9 mouse cellular contexts compared by ENCODE assay signal in the genomic region with DNA sequence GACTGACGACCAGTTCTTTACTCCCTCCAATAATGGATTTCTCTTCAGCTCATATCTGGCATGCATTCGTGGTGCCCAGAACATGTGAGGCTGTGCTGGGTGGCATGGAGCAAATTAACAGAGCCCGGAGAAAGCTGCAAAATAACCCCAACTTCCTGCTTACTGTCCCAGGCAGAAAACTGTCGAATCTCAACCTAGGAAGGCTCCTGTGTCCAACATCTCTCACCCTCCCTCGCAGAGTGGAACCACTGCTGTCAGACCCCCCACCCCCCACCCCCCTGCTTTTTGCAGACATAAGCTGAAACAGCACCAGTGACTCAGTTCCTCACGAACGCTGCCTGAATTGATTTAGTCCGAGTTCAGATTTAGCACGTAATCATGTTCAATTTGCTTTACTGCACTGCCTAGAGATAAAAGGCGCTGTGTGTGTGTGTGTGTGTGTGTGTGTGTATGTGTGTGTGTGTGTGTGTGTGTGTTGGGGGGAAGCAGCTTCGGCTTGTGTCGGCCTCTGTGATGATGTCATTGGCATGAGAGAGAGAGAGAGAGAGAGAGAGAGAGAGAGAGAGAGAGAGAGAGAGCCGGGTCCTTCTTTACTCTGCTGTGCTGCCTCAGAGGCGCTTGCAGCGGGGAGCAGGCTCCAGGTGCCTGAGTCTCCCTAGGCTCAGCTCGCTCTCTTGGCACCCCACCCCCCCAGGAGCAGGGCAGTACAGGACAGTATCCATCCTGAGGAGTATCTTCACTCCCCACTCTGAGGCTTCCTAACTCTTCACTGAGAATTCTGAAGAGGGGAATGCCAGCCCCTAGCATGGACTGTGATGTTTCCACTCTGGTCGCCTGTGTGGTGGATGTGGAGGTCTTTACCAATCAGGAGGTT.
DNase-seq lines count a peak whose midpoint lies in the region; ATAC-seq and TF ChIP-seq lines count a peak whose summit lies in the region.
"Had no signal": no experiment of that assay in that cellular context is flagged by ENCODE, and none has a peak within 500 bp of the region (broad histone marks: within the 10 kb centered on the region; RNA-seq: fewer than 3 reads in every experiment).

No protein-coding gene starts in this region.

- peak; percentile 27 for DNase-seq in lung, embryonic 14.5 days
- no peak for DNase-seq in lung, postnatal 4 days
- peak; percentile 38 to 41 for DNase-seq in cerebellum, postnatal 36 days
- DNase-seq in heart, postnatal 0 days (ENCODE audit: low spot score), result no peak
- peak; percentile 53 for DNase-seq in right cerebral cortex, postnatal 4 days
- DNase-seq in ovary, postnatal 10 days (ENCODE audit: low spot score), result no peak
- DNase-seq in thymus, adult 2 months, result no peak
- DNase-seq: liver, embryonic 13.5 days had no signal

- H3K4me1 ChIP-seq in lung, embryonic 14.5 days (ENCODE audit: insufficient read depth), result no peaks in the 10 kb centered on the region
- peaks cover 28% of the 10 kb centered on the region for H3K4me1 ChIP-seq in heart, postnatal 0 days (ENCODE audit: control insufficient read depth, insufficient read depth)
- peaks cover 12% of the 10 kb centered on the region for H3K4me1 ChIP-seq in limb, embryonic 13.5 days
- no peaks in the 10 kb centered on the region for H3K4me1 ChIP-seq in thymus, adult 2 months (replicated peaks; ENCODE audit: control insufficient read depth, insufficient read depth, low read length)
- H3K4me1 ChIP-seq: liver, embryonic 13.5 days had no signal

- no peaks in the 10 kb centered on the region for H3K9me3 ChIP-seq in lung, embryonic 14.5 days (ENCODE audit: low read depth, low read length)
- H3K9me3 ChIP-seq in heart, postnatal 0 days (replicated peaks; ENCODE audit: control insufficient read depth, low read length), result no peaks in the 10 kb centered on the region
- no peaks in the 10 kb centered on the region for H3K9me3 ChIP-seq in limb, embryonic 13.5 days
- H3K9me3 ChIP-seq: liver, embryonic 13.5 days had no signal

- H3K36me3 ChIP-seq in lung, embryonic 14.5 days (ENCODE audit: insufficient read depth), result no peaks in the 10 kb centered on the region
- H3K36me3 ChIP-seq in heart, postnatal 0 days (replicated peaks; ENCODE audit: control insufficient read depth, insufficient read depth, low read length), result no peaks in the 10 kb centered on the region
- no peaks in the 10 kb centered on the region for H3K36me3 ChIP-seq in limb, embryonic 13.5 days
- no peaks in the 10 kb centered on the region for H3K36me3 ChIP-seq in thymus, adult 2 months (ENCODE audit: control insufficient read depth, insufficient read depth, low read length)
- H3K36me3 ChIP-seq: liver, embryonic 13.5 days had no signal

- peak overlapping the region; percentile 34 for H3K4me2 ChIP-seq in lung, embryonic 14.5 days
- H3K4me2 ChIP-seq in heart, postnatal 0 days (ENCODE audit: low read depth, low read length), result peak overlapping the region; percentile 53
- peak overlapping the region; percentile 54 for H3K4me2 ChIP-seq in limb, embryonic 13.5 days (replicated peaks)
- H3K4me2 ChIP-seq: liver, embryonic 13.5 days had no signal

- WGBS in lung, embryonic 14.5 days, result 21% methylated on average over 17 of the region's 17 CpGs
- 16% methylated on average over 17 of the region's 17 CpGs for WGBS in heart, postnatal 0 days
- 22% methylated on average over 14 of the region's 17 CpGs for WGBS in limb, embryonic 13.5 days
- WGBS in thymus, adult 2 months, result 8% methylated on average over 17 of the region's 17 CpGs

- no peaks in the 10 kb centered on the region for H3K27me3 ChIP-seq in lung, embryonic 14.5 days (ENCODE audit: insufficient read depth, low read length)
- no peaks in the 10 kb centered on the region for H3K27me3 ChIP-seq in heart, postnatal 0 days (ENCODE audit: control insufficient read depth, insufficient read depth, low read length)
- H3K27me3 ChIP-seq in limb, embryonic 13.5 days, result no peaks in the 10 kb centered on the region
- no peaks in the 10 kb centered on the region for H3K27me3 ChIP-seq in thymus, adult 2 months (ENCODE audit: control insufficient read depth, insufficient read depth, low read length)
- H3K27me3 ChIP-seq: liver, embryonic 13.5 days had no signal

- no peak for TF ChIP-seq POLR2A in thymus, adult 2 months (IDR thresholded peaks at IDR 0.05; ENCODE audit: control insufficient read depth, extremely low read depth, insufficient read depth, low read length, poor library complexity)

- no peak overlapping the region for H3K9ac ChIP-seq in lung, embryonic 14.5 days
- H3K9ac ChIP-seq in heart, postnatal 0 days (replicated peaks; ENCODE audit: low read depth, low read length), result peak overlapping the region; percentile 32; the same call in 1 of the 2 replicates
- peak overlapping the region; percentile 56 for H3K9ac ChIP-seq in limb, embryonic 13.5 days
- H3K9ac ChIP-seq: liver, embryonic 13.5 days had no signal

- no peak for TF ChIP-seq EP300 in heart, postnatal 0 days (IDR thresholded peaks at IDR 0.05; ENCODE audit: low read depth)

- no peak overlapping the region for H3K4me3 ChIP-seq in lung, embryonic 14.5 days (ENCODE audit: low read depth, low read length)
- peak overlapping the region; percentile 23; the same call in 1 of the 2 replicates for H3K4me3 ChIP-seq in heart, postnatal 0 days (ENCODE audit: low read depth, low read length)
- H3K4me3 ChIP-seq in limb, embryonic 13.5 days, result peak overlapping the region; percentile 24
- H3K4me3 ChIP-seq in thymus, adult 2 months (ENCODE audit: control insufficient read depth, insufficient read depth, low read length), result no peak overlapping the region
- H3K4me3 ChIP-seq: liver, embryonic 13.5 days had no signal

- ATAC-seq in lung, embryonic 14.5 days (ENCODE audit: insufficient read depth), result peak; percentile 82
- peak; percentile 67 for ATAC-seq in heart, postnatal 0 days (ENCODE audit: insufficient read depth, low read depth)
- peak; percentile 71; the same call in 1 of the 2 replicates for ATAC-seq in limb, embryonic 13.5 days (ENCODE audit: low FRiP score, low read depth)

- TF ChIP-seq CTCF in lung, embryonic 14.5 days (IDR thresholded peaks at IDR 0.05; ENCODE audit: low read depth), result no peak
- TF ChIP-seq CTCF in heart, postnatal 0 days (IDR thresholded peaks at IDR 0.05; ENCODE audit: low read depth), result no peak
- TF ChIP-seq CTCF in thymus, adult 2 months (IDR thresholded peaks at IDR 0.05; ENCODE audit: borderline replicate concordance, control insufficient read depth, extremely low read depth, insufficient read depth, low read length, poor library complexity), result no peak

- no peak overlapping the region for H3K27ac ChIP-seq in lung, embryonic 14.5 days (ENCODE audit: low read depth)
- peak overlapping the region; percentile 72 for H3K27ac ChIP-seq in heart, postnatal 0 days (ENCODE audit: low read depth)
- no peak overlapping the region for H3K27ac ChIP-seq in limb, embryonic 13.5 days
- H3K27ac ChIP-seq in thymus, adult 2 months (ENCODE audit: control insufficient read depth, insufficient read depth, low read length), result no peak overlapping the region
- H3K27ac ChIP-seq: liver, embryonic 13.5 days had no signal

Comparison
In these comparisons a context has a peak if more than half of its experiments do, and no peak if none do; other contexts are left out.
1. DNase-seq: peak in lung, embryonic 14.5 days (single experiment), cerebellum, postnatal 36 days (2 of 2) and right cerebral cortex, postnatal 4 days (single experiment); none in lung, postnatal 4 days (0 of 2), heart, postnatal 0 days (single experiment), ovary, postnatal 10 days (single experiment) and thymus, adult 2 months (single experiment).
2. H3K4me3 ChIP-seq: peak in heart, postnatal 0 days (single experiment) and limb, embryonic 13.5 days (single experiment); none in lung, embryonic 14.5 days (single experiment) and thymus, adult 2 months (single experiment).
3. Peak in every context shown above with its lines, with median percentiles within 50 percentile points of each other: ATAC-seq and H3K4me2 ChIP-seq.